ENCODE assay signal across 9 mouse cellular contexts in the genomic region with DNA sequence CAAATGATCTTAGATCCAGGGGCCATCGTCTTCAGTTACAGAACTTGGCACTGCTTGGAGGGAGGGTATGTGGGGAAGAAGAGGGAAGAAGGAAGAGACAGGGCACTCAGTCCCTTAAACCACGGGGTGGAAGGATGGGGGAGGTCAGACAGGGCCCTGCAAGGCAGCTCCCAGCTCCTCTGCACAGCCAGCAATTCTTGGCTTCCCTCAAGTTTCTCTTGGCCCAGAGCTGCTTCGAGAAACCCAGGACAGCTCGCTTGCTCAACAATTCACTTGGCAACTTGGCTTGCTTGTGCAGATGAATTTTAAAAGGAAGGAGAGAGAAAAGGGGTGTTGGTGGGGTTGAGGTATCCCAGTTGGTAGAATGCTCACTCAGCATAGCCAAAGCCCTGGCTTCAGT.
DNase-seq lines count a peak whose midpoint lies in the region; ATAC-seq and TF ChIP-seq lines count a peak whose summit lies in the region.
"Had no signal": no experiment of that assay in that cellular context is flagged by ENCODE, and none has a peak within 500 bp of the region (broad histone marks: within the 10 kb centered on the region; RNA-seq: fewer than 3 reads in every experiment).

No protein-coding gene starts in this region.

- no peak for ATAC-seq in kidney, postnatal 0 days (replicated peaks; ENCODE audit: low FRiP score, low read depth)
- no peak for ATAC-seq in stomach, postnatal 0 days (ENCODE audit: low FRiP score, low TSS enrichment)
- no peak for ATAC-seq in forebrain, embryonic 12.5 days (ENCODE audit: low FRiP score)

- no peak overlapping the region for H3K9ac ChIP-seq in kidney, postnatal 0 days (ENCODE audit: low read depth, low read length)
- H3K9ac ChIP-seq in stomach, postnatal 0 days (ENCODE audit: low read length) = no peak overlapping the region
- no peak overlapping the region for H3K9ac ChIP-seq in forebrain, embryonic 12.5 days
- H3K9ac ChIP-seq: midbrain, embryonic 12.5 days had no signal

- no peak overlapping the region for H3K4me2 ChIP-seq in kidney, postnatal 0 days (ENCODE audit: low read length)
- H3K4me2 ChIP-seq in stomach, postnatal 0 days (replicated peaks; ENCODE audit: low read depth) = no peak overlapping the region
- no peak overlapping the region for H3K4me2 ChIP-seq in forebrain, embryonic 12.5 days
- H3K4me2 ChIP-seq: midbrain, embryonic 12.5 days had no signal

- H3K4me3 ChIP-seq in kidney, postnatal 0 days (replicated peaks; ENCODE audit: low read depth, low read length) = no peak overlapping the region
- no peak overlapping the region for H3K4me3 ChIP-seq in stomach, postnatal 0 days (ENCODE audit: low read depth, low read length)
- H3K4me3 ChIP-seq in forebrain, embryonic 12.5 days (replicated peaks) = no peak overlapping the region
- H3K4me3 ChIP-seq: midbrain, embryonic 12.5 days had no signal

- peak overlapping the region; percentile 36; the same call in 1 of the 2 replicates for H3K27ac ChIP-seq in kidney, postnatal 0 days
- peak overlapping the region; percentile 20 for H3K27ac ChIP-seq in stomach, postnatal 0 days (replicated peaks)
- no peak overlapping the region for H3K27ac ChIP-seq in forebrain, embryonic 12.5 days
- H3K27ac ChIP-seq: midbrain, embryonic 12.5 days had no signal

- TF ChIP-seq CTCF in kidney, postnatal 0 days (IDR thresholded peaks at IDR 0.05; ENCODE audit: low read depth) = no peak
- TF ChIP-seq CTCF in stomach, postnatal 0 days (IDR thresholded peaks at IDR 0.05; ENCODE audit: low read depth) = no peak

- H3K27me3 ChIP-seq in kidney, postnatal 0 days (ENCODE audit: insufficient read depth, low read length) = no peaks in the 10 kb centered on the region
- H3K27me3 ChIP-seq in stomach, postnatal 0 days (ENCODE audit: control insufficient read depth, insufficient read depth, low read length) = no peaks in the 10 kb centered on the region
- H3K27me3 ChIP-seq in forebrain, embryonic 12.5 days = peaks cover 20% of the 10 kb centered on the region

- H3K36me3 ChIP-seq in kidney, postnatal 0 days (ENCODE audit: insufficient read depth, low read length) = no peaks in the 10 kb centered on the region
- H3K36me3 ChIP-seq in stomach, postnatal 0 days (ENCODE audit: control insufficient read depth, insufficient read depth, low read length) = no peaks in the 10 kb centered on the region
- H3K36me3 ChIP-seq in forebrain, embryonic 12.5 days (replicated peaks) = no peaks in the 10 kb centered on the region
- H3K36me3 ChIP-seq: midbrain, embryonic 12.5 days had no signal

- DNase-seq in adrenal gland, postnatal 10 days = peak; percentile 65
- DNase-seq in adrenal gland, adult 8-10 months = no peak
- DNase-seq in testis, postnatal 14 days (ENCODE audit: low spot score) = peak; percentile 25
- DNase-seq in testis, postnatal 10 days (ENCODE audit: low spot score) = no peak
- peak; percentile 51 for DNase-seq in kidney, postnatal 0 days (ENCODE audit: low spot score)
- no peak for DNase-seq in stomach, postnatal 0 days (ENCODE audit: low spot score)
- DNase-seq in cerebellum, adult 11-12 months = no peak

- H3K9me3 ChIP-seq in kidney, postnatal 0 days (replicated peaks; ENCODE audit: low read length) = peaks cover 14% of the 10 kb centered on the region; the same call in 1 of the 2 replicates
- 0 out of 2 replicates have a peak, but pooled peaks cover 5% of the 10 kb centered on the region for H3K9me3 ChIP-seq in stomach, postnatal 0 days (ENCODE audit: control insufficient read depth, low read length)
- peaks cover 11% of the 10 kb centered on the region for H3K9me3 ChIP-seq in forebrain, embryonic 12.5 days

- 61% methylated on average over 4 of the region's 4 CpGs for WGBS in kidney, postnatal 0 days
- 50% methylated on average over 4 of the region's 4 CpGs for WGBS in stomach, postnatal 0 days
- WGBS in forebrain, embryonic 12.5 days = 80% methylated on average over 4 of the region's 4 CpGs

- TF ChIP-seq EP300 in stomach, postnatal 0 days (optimal IDR thresholded peaks at IDR 0.05) = no peak

- peaks cover 11% of the 10 kb centered on the region; the same call in 1 of the 2 replicates for H3K4me1 ChIP-seq in kidney, postnatal 0 days (replicated peaks; ENCODE audit: insufficient read depth, low read length)
- no peaks in the 10 kb centered on the region for H3K4me1 ChIP-seq in stomach, postnatal 0 days (replicated peaks; ENCODE audit: control insufficient read depth, insufficient read depth)
- H3K4me1 ChIP-seq in forebrain, embryonic 12.5 days = peaks cover 7% of the 10 kb centered on the region; the same call in 1 of the 2 replicates

Comparison
In these comparisons a context has a peak if more than half of its experiments do, and no peak if none do; other contexts are left out.
1. DNase-seq: peak in adrenal gland, postnatal 10 days (single experiment), testis, postnatal 14 days (single experiment) and kidney, postnatal 0 days (single experiment); none in adrenal gland, adult 8-10 months (single experiment), testis, postnatal 10 days (single experiment), stomach, postnatal 0 days (single experiment) and cerebellum, adult 11-12 months (single experiment).